Mouse (Mus musculus) gastrocnemius, postnatal 4 days (tissue): Measurements from ENCODE around the gene Angptl6. TPM values are rescaled to one million over a fixed set of nuclear protein-coding genes. Genes with fewer than 3 reads are reported as not detected.
A peak's percentile ranks its signal among the peaks of the same experiment; 100 is the strongest.

Source experiments
- DNase-seq, 2 experiments: peaks; one replicate each; pipeline ENCODE4 v3.0.0; 2021 to 2022; ENCODE audit warnings: low spot score in 2 of 2, mixed read lengths in 2 of 2
- total RNA-seq, 2 experiments: library from RNA; stranded (reverse); gene quantifications; 2 replicates each; pipeline ENCODE4 v1.2.3; 2021

Gene Angptl6
- total RNA-seq, 2 experiments from 2014 or later = 3.9 to 4.5 TPM

DNA sequence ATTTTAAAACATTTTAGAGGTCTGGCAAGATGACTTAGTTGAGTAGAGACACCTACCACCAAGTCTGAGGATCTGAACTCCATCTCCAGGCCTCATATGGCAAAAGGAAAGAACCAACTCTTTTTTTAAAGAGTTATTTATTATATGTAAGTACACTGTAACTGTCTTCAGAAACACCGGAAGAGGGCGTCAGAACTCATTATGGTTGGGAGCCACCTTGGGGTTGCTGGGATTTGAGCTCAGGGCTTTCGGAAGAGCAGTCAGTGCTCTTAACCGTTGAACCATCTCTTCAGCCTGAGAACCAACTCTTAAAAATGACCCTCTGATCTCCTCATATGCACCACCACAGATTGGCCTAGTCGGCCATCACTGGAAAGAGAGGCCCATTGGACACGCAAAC is 7.7 kb upstream of the Angptl6 start:
- no peak for DNase-seq

DNA sequence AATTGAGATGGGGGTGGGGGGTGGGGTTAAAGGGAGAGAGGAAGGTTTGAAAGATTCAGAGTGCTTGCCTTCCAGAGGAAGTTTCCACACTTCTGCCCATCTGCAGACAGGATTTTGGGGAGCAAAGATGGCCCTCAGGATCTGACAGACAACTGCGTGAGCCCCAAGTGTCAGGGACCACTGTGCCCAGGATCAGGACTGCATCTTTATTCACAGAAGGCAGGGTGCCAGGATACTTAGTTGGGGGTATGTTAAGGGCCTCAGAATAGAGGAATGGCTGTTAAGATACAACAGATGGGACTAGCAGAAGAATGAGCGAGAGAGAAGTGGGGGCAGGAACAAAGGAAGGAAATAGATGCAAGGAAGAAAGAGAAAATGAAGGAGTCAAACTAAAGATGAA is 7.0 kb upstream of the Angptl6 start:
- DNase-seq = no peak

DNA sequence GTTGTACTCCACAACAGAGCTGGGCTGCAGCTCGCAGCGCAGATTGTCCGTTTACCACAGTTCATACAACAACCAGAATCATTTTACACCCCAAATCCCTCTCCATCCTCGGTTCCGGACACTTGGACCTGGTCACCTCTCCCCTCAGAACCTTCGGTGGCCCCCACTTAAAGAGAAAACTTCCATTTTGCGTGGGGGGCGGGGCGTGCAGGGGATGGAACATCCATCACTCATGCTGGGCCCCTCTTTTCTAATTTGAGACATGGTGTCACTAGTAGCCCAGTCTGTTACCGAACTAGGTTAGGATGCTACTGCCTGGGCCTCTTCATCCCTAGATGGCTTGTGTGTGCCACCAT is 839 bp downstream of the Angptl6 start:
- DNase-seq = peak in 1 of 2 experiments; percentile 42

DNA sequence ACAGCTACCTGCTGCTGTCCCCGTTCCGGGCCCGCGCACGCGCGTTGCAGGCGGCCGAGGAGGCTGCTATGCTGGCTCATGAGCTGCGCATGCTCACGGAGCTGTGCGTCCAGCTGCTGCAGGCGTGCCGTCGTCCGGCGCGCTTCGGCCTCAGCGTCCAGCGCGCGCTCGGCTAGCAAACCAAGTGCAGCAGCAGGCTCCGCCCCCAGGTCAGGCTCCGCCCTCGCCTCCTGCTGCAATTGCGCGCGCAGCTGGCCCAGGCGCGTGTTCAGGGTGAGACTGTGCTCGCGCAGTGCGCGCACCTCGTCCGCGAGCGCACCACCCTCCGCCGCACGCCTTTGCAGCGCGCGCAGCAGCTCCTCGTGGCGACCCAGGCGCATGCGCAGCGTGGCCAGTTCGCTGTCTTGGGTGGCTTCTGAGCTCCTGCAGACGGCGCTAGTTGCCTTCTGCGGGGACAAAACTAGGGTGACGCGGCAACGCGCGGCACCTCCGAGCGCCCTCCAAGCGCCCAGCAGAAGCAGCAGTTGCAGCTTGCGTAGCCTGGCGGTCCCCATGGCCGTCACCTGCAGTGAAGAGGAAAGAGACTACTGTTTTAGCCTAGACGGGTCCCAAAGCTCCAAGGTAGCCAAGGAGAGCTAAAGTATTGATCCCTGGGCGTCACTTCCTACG is 1.4 kb downstream of the Angptl6 start:
- DNase-seq = peak; percentile 99 to 100

DNA sequence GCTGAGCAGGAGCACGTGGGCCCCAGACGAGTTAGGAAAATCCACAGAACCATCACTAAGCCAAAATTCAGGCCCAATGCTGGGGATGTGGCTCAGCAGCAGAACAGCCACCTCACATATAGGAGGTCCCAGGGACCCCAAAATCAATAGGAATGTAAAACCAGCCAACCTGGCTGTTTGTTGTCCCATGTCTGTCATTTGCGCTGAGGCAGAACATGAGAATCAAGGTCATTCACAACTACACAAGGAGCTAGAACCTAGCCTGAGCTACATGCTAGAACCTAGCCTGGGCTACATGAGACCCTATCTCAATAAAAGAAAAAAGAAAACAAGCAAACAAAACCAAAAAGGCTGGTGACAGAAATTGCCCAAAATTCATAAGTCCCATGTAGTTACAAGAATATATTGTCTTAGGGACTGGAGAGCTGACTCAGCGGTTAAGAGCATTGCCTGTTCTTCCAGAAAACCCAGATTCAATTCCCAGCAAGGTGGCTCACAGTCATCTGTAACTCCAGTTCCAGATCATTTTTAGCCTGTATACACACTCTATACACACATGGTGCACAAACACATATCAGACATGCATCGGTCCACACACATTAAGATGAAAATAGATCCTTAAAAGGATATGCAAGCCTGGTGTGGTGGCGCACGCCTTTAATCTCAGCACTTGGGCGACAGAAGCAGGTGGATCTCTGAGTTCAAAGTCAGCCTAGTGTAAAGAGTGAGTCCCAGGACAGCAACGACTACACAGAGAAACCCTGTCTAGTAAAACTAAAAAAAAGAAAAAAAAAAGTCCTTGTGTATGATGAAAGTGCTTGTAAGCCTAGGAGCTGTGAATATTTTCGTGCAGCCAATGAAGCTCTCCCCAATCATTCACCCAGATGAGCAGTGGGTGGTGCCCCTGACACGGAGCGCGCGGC is 2.1 kb downstream of the Angptl6 start:
- DNase-seq = no peak

DNA sequence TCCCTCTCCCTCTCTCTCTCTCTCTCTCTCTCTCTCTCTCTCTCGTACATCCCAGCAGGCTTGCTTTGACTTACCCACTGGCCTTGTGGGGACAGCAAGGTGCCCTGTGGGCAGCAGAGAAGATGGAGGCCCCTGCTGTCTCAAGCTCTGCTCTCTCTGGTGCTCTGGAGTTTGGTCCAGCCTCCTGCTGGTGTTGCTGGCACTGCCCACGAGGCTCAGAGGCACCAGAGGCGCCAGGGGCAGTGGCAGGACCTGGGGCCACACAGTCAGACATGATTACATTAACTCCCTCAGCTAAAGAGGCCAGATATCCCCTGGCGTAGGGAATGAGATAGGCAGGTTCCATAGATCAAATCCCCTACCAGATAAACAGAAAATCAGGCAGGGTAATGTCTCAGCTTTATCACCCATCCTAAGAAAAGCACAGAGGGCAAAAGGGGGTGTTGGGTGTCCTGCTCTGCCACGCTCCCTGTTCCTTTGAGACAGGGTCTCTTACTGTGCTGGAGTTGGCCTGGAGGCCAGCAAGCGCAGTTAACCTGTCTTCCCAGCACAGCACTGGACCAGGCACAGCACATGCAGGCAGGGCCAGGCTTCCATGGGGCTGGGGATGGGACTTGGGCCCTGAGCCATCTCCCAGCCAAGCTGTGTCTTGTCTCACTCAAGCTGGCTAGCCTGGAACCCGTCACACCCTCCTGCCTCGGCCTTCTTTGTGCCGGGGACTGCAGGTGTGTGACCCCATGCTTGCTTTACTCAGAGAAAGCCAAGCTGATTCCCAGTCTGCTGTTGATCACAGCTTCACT is 3.0 kb downstream of the Angptl6 start:
- no peak for DNase-seq

DNA sequence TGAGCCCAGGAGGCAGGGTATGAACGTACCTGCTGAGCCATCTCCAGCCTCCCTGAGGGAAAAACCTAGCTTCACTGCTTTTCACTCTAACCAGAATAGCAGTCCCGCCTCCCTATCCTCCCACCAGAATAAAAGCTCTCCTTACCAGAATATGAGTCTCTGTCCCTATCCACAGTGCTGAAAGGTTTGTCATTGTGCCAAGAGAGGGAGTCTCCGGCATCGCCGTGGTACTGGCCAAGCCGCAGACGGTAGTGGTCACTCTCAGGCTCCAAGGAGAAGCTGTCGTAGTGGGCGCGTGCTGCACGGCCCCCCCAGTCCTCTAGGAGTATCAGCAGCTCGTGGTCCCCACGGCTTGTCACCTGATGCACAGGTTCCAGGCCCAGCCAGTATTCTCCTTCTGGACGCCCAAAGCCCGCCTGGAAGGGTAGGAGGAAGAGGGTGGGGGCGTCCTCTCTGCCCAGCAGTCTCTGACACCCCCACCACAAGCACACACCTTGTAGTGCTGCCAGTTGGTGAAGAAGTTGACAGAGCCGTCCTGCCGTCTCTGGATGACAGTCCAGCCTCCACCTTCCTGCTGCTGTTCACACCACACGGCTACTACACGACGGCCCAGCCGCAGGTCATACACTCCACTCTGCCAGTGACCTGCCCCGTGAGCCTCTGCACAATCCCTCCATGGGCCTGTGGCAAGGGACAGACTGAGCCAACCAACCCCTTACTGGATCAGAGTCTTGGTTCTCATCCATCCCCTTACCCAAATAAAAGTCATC is 4.3 kb downstream of the Angptl6 start:
- no peak for DNase-seq

DNA sequence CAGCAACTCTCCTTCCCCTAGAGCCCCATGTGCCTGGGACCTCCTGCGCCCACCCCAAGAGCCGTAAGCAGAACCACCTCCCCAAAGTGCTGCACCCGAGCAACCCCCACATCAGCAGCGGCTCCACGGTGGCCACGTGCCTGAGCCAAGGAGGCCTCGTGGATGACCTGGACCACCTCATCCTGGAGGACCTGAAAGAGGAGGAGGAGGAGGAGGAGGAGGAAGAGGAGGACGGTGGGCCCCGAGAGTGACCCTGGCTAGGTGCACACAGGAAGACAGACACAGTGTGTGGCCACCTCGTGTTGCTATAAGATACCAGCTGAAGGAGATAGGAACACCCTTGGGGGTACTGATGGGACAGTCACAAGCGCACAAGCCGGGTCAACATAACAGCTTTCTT is 6.0 kb downstream of the Angptl6 start:
- no peak for DNase-seq

DNA sequence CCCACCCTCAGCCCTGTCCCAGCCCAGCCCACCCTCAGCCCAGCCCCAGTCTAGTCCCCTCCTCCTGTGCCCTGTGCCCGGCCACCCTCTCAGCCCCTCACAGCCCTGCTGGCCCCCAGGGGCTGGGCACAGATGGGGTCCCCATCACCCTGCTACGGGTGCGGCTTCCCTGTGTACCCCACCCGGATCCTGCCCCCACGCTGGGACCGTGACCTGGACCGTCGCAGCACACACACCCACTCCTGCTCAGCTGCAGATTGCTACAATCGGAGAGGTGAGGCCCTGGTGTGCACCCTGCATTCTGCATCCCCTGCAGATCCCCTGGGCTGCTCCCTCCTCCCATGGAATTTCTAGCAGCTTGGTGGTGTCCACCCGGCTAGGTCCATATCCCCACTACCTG is 6.5 kb downstream of the Angptl6 start:
- no peak for DNase-seq

DNA sequence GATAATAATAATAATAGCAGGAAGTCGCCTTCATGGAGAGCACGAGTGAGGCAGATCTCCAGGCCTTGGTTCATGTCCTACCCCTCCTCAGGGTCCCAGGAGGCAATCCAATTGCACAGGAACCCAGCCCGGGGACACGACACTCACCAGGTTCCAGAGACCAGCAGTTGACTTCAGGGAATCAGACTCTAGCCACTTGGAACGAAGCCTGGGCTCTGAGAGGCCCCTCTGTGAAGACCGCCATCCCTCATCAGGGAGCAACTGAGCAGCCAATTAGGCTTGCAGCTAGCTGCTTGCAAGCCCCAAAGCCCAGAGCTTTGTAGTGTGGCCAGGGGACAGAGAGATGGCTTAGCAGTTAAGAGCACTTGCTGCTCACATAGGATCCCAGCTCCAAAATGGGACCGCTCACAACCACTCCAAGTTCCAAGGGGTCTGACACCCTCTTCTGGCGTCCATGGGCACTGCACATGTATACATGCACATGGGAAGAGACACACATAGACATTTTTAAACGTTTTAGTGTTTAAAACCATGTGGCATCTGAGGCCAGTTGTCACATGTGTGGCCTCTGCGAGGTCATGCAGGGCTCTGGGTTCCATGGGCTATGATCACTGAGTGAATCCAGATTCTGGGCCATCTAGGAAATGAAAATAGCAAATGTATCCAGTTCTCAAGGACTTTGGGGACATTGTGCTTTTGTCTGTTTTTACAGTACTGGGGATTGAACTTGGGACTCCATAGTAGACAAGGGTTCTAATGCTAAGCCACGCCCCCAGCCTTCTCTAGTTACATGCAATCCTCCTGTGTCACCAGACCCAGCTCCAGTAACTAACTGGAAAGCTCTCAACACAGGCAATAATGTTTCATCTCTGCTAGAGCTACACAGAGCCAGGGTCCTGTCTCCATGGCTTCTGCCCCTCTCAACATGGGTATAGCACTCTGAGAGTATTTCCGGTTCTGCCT is 9.0 kb downstream of the Angptl6 start:
- DNase-seq = no peak

DNA sequence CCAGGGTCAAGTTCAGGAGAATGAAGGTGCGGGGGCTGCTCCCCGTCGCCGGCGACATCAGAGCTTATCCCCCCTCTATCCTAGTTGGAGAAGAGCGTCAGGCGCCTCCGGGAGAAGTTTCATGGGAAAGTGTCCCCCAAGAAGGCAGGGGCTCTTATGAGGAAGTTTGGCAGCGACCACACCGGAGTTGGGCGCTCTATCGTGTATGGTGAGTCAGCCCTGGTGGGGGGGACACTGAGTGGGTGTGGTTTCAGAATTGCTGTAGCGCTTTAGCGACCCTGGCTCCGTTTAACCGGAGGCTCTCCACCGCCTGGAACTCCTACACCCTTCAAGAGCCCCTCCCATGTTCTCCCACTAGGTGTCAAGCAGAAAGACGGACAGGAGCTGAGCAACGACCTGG is 10.3 kb downstream of the Angptl6 start:
- no peak for DNase-seq

DNA sequence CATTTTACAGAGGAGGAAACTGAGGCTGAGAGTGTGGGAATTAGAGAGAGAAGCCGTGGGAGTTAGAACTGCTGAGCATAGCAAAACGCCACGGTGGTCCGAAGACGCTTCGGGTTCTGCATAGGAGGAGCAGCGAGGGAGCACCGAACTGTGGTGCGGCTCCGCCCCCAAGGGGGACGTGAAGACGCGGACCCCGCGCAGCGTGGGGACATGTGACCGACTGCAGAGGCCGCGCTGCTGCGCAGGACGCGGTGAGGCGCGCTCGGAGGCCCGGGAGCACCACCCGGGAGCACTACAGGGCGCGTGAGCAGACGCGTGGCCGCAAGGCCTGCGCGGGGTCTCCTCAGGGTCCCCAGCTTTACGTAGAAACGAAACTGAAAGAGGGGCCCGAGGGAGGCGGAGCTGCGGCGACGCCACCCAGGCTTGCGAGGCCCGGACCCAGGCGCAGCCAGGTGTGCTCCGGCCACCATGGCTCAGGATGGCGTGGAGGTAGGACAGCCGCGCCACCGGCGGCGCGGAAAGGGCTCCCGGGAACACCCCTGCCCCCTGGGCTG is 11.0 kb downstream of the Angptl6 start, which contains the start of gene A230050P20Rik:
TSS of gene A230050P20Rik (plus strand) at position 195 of the 554 bp plus-strand sequence.
- peak in 1 of 2 experiments; percentile 56 for DNase-seq

DNA sequence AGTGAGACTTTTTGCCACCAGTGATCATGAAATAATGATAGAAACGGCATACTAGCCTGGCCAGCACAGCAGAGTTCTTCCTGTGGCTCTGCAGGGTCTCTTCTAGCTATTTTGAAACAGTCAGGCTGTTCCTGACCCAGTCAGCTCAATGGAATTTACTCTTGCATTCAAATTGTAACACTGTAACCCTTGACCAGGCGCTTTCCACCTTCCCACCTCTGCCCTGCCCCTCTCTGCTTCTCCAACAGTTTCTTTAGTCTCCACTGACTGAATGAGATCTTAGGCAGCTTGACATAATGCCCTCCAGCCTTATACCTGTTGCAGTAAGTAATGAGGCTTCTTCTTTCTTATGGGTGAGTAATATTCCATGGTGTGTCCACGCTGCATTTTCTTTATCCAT is 12.6 kb downstream of the Angptl6 start:
- no peak for DNase-seq

DNA sequence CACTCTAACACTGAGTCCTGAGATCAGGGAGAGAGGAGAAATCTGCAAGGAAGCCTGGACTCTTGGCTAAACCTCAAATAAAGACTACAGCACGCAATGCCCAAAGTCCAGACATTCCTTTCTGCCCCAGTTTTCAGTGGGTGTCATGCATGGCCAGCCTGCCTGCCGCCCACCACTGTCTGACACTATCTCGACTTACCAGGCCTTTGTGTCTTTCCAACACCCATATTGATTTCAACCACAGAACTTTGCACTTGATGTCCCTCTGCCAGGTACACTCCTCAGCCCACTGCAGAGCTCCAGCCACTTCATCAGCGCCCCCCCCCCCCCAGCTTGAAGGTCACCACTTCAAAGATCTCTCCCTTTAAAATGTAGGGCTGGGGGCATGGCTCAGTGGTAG is 17.3 kb downstream of the Angptl6 start:
- DNase-seq = no peak

DNA sequence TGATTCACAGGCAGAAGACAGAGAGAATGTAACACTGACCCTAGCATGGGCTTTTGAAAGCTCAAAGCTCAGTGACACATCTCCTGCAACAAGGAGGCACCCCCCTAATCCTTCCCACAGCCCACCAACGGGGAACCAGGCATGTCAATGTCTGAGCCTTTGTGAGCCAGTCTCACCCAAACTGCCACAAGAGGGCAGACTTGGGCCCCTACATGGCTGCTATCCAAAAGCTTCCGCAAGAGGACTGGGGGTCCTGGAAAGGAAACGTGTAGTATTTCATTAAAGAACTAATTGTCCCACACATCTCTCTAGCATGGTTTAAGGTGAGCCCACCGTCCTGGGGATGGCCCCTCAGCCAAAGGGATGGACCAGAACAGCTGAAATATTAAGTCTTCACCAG is 17.7 kb downstream of the Angptl6 start:
- no peak for DNase-seq

DNA sequence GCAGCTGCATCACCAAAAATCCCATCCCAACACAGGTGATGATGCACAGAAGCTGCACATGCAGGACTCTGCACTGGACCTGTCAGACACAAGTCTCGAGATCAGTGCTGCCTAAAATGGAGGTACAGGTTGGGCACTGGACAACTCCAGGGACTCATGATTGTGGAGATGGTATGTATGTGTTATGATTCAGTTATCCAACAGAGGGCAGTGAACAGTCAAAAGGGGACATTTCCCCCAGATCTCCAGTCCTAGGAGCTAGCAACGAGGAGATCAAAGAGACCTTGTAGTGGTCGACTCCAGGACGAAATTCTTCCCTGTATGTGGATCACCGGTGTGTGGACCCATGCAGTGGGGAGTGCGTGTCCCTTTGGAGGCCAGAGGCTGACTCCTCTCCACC is 19.6 kb downstream of the Angptl6 start:
- no peak for DNase-seq

DNA sequence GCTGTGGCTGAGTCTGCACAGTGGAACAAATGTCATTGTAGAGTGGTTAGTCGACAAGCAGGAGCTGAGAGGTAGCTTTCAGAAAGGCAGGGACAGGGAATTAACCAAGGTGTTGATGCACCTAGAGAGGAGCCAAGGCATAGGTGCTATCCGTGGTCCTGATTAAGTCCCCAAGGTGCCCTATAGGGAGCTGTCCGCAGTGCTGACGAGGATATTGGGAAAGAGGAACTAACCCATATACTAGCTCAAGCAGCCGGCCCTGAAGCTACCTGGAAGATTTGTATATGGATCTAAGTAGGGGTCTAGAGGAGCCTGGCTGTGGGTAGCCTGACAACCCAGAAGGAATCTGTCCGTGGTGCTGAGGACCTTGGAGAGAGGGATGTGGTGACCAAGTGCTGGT is 22.4 kb downstream of the Angptl6 start:
- no peak for DNase-seq

DNA sequence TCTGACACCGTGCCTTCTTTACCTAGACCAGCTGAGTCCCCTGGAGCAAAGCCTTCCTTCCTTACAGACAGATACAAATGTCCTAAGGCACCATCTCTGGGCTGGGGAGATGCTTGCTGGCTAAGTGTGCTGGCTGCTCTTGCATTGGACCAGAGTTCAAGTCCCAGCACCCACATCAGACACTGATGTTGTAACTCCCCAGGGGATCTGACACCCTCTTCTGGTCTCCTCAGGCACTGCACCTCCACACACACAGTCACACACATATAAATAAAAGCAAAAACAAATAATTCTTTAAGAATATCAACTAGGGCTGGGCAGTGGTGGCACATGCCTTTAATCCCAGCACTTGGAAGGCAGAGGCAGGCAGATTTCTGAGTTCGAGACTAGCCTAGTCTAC is 29.3 kb downstream of the Angptl6 start:
- DNase-seq = no peak

DNA sequence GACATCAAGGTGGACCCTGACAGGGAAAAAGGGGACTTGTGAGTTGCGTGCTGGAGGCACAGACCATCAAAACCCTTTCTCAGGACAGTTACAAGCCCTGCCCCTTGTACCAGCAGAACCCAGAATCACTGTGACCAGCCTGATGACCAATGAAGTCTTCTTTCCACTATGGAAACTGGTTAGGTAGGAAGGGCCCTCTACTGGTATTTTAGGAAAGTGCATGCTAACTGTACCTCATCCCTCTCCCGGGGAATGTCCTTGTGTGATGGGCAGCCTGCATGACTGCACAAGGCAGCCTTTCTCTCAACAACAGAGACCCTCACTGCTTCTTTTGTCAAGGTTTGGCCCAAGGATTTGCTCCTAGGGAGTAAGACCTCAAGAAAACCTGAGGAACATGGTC is 36.9 kb downstream of the Angptl6 start:
- DNase-seq = no peak

DNA sequence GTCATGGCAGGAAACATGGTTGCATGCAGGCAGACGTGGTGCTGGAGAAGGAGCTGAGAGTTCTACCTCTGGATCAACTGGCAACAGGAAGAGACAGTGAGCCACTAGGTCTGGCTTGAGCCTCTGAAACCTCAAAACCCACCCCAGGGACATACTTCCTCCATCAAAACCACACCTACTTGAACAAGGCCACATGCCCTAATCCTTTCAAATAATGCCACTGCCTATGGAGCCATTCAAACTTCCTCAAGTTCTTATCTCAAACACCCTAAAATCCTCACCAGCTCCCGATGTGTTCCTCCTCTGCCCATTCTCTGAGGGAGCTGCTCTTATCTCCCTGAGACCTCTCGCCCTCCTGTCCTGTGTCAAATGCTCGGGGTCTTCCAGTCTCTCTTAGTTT is 37.3 kb downstream of the Angptl6 start:
- no peak for DNase-seq
